Mouse (Mus musculus) adrenal gland, postnatal 4 days (tissue): ENCODE measurements at regions not wholly inside any gene's neighbourhood (a gene's known extent, or its start where the extent isn't known, plus 50 kb on each side); places are given as distances from the start of the nearest gene placed in this dataset.
"Not testable (repeated sequence)": the region's sequence is repeated elsewhere in the genome, so short reads cannot be mapped to it uniquely, and the experiment has no call there.

Experiments used
- DNase-seq, 2 experiments: peaks; one replicate each; pipeline ENCODE4 v3.0.0; 2021 to 2022; ENCODE audit warnings: low spot score in 2 of 2, mixed read lengths in 2 of 2

- DNase-seq: no peak
Measured at GRCm38 (mm10) chr4:23787417-23788204, 708.6 kb upstream of the Mms22l start.

DNA sequence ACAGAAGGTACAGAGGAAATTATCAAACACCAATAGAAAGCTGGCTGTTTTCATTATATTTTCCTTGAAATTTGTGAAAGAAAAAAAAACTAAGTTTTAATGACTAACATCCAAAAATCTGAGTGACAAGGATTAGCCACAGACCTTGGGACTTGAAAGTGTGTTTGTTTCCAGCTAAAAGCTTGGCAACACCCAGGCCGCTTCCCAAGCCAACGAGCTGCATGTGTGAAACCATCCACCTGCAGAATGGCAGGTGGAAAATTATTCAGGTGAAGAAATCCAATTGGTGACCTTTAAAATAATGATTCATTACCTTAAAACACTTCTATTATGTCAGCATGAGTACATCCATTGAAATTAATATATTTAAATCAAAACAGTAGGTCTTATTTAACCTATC is 672.7 kb upstream of the Mms22l start:
- DNase-seq: no peak

GRCm38 (mm10) chr4:23826885-23827284 is 669.4 kb upstream of the Mms22l start:
- no peak for DNase-seq

DNA sequence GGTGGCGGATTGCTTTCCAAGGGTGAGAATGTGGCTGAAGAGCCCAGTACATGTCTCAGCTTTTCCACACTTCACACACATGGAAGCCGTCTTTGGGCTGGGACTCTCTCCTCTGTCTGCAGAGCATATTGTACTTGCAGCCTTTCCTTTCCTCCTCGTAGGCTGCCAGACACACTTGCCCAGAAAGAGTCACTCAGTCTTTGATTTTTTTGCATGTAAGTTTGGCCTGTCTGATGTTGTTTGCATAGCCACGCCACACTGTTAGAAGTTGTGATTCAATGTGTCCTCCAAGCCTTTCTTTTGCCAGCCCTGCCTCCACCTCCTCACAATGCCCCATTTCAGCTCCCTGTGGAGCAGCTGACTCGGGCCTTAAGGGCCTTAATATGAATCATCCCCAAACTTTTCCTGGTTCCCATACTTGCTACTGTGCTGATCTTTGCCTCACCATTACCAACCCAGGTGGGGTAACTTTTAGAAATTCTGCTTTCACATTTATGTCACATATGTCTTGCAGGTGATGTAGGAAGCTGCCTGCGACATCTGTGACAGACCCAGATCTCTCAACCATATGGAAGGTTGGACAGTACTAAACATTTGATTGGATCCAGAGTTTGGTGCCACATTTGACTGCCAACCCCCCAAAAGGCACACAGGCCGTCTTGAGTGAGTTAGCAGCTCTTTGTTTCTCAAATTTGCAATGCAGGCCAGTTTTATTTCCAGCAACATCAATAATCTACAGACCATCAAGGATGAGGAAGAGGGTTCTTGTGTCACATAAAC is 663.7 kb upstream of the Mms22l start:
- DNase-seq: no peak

GRCm38 (mm10) chr4:23843609-23844287 is 652.5 kb upstream of the Mms22l start:
- no peak for DNase-seq

- DNase-seq: no peak
Measured at GRCm38 (mm10) chr4:23844288-23844971, 651.8 kb upstream of the Mms22l start.

DNA sequence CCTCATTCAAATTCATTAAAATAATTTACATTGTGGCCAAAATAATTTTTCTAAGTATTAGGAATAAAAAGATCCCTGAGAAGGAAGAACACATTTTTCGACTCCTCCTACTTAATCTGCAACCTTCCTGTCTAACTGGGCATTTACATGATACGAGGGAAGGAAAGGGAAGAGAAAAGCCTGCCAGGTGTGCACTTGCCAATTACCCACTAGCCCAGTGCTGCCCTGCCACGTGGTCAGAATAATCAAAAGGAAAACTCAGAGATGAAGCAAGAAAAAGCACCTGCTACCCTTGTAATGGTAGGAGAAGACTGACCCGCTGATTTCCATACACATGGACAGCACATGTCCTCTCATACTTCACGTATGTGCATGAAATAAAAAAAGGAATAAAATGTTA is 651.0 kb upstream of the Mms22l start:
- no peak for DNase-seq

DNA sequence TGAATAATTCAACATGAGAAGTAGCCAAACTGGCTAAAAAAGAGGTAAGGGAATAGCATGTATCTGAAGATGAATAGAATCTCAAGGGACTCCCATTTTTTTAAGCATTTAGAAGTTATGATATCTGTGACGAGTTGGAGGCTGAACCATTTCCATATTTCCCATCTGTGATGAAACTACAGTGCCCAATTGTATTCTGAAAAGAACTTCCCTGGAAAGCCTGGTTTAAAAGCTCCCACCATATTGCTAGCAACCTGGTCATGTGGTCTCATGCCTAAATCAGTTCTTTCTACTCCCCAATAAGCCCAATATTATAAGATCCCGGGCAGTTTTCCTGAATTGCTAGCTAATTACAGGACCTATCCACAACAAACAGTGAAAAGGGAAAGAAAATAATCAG is 645.6 kb upstream of the Mms22l start:
- no peak for DNase-seq

DNA sequence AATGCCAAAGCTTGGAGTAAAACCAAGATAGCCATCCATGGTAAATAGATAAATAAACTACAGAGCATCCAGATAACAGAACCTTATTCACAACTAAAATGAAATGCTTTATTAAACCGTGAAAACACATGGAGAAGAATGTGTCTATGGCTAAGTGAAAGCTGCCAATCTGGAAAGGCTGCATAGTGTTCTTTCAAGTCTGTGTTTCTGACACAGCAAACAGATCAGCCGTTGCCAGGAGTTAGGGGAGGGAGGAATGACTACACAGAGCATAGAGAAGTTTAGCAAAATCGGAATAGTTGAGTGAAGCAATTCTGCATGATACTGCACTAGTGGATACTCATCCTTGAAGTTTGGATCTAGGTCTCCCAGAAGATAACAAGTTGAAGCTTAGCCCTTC is 633.8 kb upstream of the Mms22l start:
- no peak for DNase-seq

DNA sequence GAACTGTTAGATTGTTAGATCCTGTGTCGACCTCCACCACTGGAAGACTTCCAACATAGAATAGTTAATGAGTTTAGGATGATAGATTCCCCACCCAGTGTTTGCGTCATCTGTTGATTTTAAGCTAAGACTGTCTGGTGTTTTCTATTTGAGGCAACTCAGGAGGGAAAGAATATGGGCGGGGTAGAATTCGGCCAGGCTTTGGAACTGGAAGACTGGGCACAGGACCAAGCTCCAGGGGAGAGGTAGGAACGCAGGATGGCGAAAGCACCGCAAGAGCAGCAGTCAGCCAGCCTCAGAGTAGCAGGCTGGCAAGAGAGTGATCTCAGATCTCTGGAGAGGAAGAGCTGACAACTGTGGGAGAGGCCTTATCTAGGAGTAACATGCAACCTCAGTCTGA is 616.2 kb upstream of the Mms22l start:
- DNase-seq: no peak

DNA sequence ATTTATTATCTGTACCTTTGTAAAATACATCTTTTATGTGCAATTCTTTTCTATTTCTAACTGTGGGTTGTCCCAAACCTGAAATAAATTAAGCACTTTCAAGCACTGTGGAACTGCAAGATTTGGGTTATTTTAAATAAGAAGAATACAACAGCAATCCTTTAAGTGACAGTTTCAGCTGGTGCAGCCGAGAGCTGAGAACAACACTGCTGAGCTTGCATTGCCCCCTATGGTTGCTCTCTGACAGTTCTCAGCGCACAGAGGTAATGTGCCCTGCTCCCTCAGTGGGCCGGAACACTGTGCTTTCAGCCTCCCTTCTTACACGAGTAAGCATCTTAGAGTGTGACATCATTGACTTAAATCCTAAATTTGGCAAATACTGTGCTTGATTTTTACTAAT is 582.9 kb upstream of the Mms22l start:
- no peak for DNase-seq

GRCm38 (mm10) chr4:23913822-23914221 is 582.4 kb upstream of the Mms22l start:
- no peak for DNase-seq

GRCm38 (mm10) chr4:23914423-23914822 is 581.8 kb upstream of the Mms22l start:
- DNase-seq: no peak

- DNase-seq: no peak
Measured at GRCm38 (mm10) chr4:23921520-23921919, 574.7 kb upstream of the Mms22l start.

DNA sequence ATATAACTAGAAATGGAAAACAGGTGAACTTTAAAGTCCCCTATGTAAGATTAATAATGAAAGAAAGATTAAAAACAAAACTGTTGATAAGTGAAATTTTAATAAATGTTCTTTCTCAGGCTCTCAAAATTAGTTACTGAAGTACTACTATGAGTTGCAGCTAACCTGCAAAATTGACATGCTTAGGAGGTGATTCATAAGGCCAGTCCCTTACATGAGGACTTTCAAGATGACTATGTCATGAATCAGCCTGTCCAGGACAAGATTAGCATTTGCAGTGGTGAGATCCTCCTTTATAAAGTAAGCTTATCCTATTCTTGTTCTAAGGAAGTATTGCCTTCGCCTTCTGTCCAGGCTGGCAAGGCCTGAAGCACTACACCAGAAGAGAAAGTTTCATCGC is 542.1 kb upstream of the Mms22l start:
- no peak for DNase-seq

GRCm38 (mm10) chr4:23982193-23982592 is 514.1 kb upstream of the Mms22l start:
- DNase-seq: not testable (repeated sequence)

DNA sequence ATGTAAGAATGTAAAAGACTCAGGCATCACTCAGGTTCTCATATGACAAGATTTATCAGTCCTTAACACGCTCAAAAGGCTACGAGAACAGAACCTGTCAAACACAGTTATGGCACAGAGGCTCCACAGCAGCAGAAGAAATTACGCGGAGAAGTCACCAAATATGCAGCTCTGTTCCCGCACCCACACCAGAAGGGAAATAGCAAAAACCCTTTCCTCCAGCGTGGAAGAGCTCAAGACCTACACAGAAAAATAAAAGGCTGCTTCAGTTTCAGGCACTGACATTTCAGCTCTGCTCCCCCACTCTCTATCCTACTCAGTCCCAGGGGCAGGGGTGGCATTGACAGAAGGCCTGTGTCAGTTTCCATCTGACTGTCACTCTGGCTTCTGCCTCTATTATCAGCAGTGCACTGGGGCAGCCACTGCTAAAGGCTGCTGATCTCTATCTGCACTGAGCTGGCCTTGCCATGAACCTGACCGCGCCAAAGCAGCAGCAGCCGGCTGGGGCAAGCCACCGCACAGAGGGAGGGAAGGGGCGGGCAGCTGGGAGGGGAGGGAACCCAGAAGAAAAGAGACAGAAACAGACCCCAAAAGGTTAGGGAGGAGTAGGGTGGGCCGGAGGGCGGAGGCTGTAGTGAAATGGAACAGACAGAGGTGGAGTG is 513.3 kb upstream of the Mms22l start:
- DNase-seq: no peak

- no peak for DNase-seq
Measured at GRCm38 (mm10) chr4:23983452-23983805, 512.8 kb upstream of the Mms22l start.

DNA sequence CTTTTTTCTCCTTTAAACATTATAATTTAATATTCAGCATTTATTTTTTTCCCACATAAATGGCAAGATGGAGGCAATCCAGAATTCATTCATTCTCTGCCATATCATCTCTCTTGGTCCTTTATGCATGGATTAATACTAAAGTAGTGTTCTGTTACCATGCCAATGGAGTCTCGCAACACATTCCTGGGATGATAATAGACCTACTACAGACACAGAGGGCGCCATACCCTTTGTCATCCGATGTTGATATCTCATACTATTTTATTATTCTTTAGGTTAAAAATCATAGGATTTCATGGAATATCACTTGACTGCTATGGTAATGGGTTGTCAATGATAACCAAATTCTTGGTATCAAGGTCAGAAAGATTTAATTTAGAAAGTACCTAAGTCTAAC is 512.2 kb upstream of the Mms22l start:
- DNase-seq: no peak

DNA sequence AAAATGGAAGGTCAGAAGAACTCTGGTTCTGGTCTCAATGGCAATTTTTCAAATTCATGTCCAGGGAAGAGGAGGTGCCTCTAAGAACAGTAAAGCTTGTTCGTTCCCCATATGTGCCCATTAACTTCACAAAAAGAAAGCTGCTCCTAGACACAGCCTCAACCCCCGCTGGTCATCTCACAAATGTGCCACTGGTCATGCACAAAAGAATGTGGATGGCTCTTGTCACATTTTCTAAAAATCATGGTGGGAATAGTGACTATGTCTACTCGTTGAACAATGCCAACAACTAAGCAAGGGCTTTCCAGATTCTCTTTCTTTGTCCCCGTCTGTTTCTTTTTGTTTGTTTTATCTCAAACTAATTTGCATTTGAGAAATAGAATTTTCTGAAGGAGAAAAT is 510.3 kb upstream of the Mms22l start:
- no peak for DNase-seq

DNA sequence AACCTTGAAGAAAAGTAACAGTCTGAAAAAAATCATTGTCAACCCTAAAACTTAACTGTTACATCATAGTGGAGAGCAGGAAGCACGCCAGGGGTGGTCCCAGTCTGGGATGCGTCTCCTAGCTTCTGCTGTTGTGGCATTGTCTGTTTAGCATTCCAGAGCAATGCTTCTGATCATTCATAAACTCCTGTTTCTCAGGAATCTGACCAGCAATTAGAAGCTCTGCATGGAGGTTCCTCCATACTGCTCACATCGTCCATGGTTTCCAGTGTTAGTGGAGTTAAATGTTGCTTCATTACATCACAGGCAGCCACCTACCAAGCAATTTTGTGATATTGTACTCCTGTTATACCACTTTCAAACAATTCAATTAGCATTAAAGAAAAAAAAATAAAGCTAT is 502.4 kb upstream of the Mms22l start:
- no peak for DNase-seq
